Mouse (Mus musculus): ENCODE data around the gene Plekhg3.

DNA sequence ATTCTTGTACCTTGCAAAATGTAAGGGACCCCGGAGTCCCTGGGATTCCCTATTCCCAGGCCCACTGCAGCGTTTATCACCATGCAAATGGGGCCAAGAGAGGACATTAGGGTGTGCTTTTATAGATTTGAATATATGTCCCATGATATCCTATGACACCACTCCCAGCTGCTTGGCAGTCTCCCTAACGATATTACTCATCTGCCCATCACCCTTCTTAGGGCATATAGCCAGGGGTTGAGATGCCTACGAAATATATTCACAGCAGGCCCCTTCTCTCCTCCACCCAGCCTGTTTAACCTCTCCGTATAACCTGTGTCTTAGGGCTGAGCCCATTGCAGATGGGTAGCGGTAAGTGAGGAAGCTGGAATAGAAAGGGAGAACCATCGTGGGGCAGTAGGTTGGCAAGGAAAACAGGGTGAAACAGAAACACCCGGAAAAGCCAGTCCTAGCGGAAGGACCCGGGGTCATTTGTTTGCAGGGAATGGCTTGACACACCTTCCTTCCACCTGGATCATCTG lies 10.1 kb downstream of the Plekhg3 start:
- TF ChIP-seq CTCF (IDR thresholded peaks at IDR 0.05; ENCODE audit: low read depth, low read length) (no peak), POLR2A (IDR thresholded peaks at IDR 0.05; ENCODE audit: extremely low read depth, insufficient read depth, low read length) (no peak)

Data from liver, adult 2 months (tissue).